Mouse (Mus musculus) thymus, postnatal 25 days (tissue): ENCODE measurements at regions not wholly inside any gene's neighbourhood (a gene's known extent, or its start where the extent isn't known, plus 50 kb on each side); places are given as distances from the start of the nearest gene placed in this dataset.
"Not testable (repeated sequence)": the region's sequence is repeated elsewhere in the genome, so short reads cannot be mapped to it uniquely, and the experiment has no call there.

Experiments
- DNase-seq: peaks from one replicate; pipeline ENCODE4 v3.0.0; 2022

DNA sequence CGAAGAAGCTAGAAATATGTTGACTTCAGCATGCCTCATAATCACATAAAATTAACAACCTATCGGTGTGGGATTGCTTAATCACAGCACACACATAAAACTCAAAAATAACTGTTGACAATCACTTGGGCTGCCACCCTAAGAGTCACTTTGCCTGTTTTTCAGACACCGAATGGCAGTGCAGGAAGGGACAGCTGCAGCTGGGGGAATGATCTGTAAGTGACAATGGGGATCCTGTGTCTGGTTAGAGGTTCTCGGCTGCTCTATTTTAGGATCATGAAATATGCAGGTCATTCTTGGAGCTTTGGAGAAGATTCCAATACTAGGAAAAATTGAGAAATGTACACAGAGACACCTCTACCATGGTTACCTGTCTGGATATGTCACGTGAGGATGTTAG is 54.4 kb upstream of the Tcf12 start:
- DNase-seq = no peak

DNA sequence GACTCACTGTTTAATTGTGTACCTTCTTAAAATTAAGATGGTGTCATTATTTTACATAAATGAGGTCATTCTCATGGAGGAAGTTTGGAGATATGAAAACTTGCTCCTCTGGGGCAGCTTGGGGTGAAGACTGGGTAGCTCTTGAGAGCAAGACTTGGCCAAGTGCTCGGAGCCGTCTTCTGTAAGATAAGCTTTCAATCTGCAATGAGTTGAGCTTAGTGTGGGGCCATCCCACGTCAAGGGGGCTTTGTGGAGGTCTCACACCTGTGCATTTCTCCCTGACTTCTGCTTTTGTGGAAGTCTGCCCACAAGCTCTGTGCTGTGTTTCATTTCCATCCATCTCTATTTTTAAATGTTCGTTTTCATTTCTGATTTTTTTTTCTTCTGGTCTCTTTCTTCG is 54.9 kb upstream of the Tcf12 start:
- DNase-seq = peak; percentile 30

DNA sequence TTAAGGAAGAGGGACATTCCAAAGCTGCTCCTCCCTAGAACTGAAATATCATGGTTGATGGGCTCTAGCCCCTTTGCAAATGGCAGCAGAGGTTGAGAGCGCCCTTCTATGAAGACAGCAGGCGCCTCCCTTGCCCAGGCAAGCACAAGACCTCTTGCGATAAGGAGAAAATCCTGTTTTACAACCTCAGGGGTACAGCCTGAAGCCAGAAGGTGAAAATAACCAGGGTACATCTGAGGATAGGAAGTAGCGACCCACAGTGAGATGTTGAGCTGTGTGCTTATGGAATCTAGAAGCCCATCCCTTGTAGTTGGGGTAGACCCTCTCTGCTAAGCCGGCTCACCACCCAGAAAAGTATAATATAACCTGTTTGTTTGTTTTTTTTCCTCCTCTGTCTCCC is 57.6 kb upstream of the Tcf12 start:
- DNase-seq = no peak

DNA sequence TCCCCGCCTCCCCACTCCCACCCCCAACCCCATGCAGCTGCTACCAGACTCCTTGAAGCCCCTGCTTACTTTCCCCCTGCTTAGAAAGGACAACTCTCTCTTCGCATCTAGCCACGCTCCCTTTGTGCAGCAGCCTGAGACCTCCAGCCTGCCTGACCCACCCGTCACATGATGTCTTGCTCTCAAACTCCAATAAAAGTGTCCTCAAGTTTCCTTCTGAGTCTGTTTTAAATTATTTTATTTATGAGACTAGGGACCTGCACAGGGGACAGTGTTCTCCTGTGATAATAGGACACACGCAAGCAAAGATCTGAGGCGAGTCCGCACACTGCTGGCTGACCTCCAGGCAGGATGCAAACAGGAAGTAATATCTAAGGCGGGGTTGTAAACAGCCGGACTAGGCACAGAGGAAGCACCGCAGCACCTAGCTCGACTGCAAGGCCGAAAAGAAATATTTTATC is 58.1 kb upstream of the Tcf12 start:
- DNase-seq = no peak

DNA sequence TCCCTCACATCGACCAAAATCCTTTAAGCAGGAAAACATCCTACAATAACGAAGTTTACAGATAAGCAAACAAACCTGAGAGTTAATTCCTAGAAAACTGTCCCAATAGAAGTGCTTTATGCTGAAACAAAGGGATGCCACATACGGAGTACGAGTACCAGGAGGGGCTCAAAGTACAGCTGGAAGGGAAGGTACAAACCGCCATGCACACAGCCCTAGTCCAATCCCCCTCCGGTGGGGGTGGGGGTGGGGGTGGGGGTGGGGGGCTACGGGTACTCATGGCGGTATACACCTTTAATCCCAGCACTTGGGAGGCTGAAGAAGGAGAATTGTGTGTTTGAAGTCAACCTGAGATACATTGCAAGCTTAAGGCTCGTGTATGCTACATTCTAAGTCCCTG is 58.6 kb upstream of the Tcf12 start:
- DNase-seq = no peak

DNA sequence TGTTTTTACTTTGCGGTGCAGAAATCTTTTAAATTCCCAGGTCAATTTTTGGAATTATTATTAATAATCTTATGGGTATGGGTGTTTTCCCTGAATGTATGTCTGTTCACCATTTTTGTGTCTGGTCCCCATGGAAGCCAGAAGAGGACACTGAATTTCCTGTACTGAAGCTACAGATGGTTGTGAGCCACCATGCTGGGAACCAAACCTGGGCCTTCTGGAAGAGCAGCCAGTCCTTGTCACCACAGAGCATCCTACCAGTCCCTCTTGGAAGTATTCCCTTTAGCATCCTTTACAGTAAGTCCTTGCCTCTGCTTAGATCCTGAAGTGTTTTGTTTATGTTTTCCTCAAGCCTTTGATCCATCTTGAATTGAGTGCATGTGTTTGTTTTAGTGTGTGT is 60.7 kb upstream of the Tcf12 start:
- DNase-seq = no peak

DNA sequence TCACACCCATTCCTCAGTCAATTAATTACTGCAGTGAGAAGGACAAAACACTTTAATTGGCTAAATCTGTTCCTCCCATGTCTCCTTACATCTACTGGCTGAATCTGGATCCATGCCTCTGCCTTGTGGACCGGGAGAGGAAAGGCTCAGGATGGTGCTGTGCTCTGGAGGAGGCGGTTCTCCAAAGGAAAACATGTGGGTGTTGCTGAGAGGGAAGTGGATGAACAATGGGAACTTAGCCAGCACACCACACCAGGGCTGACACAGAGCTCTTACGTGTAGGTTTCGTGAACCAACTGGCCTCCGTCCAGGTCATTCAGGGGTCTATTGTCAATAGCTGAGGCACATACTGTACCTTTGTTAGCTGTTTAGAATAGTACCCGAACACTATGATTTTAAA is 69.3 kb upstream of the Tcf12 start:
- no peak for DNase-seq

DNA sequence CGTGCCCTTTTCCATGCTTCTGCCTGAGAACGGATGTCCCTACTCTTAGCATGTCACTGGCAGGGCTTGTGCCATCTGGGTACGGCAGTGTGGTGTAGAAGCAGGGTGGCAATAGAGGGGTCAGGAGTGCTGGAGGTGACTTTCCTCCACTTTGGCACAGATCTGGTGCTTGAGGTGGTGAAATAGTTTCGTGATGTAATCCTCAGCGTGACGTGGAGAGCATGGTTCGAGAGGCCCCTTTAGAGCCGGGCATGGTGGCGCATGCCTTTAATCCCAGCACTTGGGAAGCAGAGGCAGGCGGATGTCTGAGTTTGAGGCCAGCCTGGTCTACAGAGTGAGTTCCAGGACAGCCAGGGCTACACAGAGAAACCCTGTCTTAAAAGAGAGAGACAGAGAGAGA is 71.7 kb upstream of the Tcf12 start:
- DNase-seq = no peak

DNA sequence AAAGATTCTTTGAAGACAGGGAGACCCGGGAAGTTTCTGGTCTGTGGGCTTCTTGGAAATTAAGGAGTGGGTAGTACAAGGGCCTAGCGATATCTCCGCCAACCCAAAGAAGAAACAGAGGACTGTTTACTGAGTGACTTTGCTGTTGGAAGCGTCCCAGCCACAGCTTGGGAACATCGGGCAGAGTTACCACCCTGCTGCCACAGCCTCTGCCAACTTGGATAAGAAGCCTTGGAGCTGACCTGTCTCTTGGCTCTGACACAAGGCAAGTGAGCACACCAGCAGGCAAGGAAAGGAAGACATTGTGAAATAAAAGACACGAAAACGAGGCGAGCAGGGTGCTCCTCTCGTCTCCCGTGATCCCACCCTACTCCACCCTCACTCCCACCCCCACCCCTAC is 72.3 kb upstream of the Tcf12 start:
- DNase-seq = no peak

DNA sequence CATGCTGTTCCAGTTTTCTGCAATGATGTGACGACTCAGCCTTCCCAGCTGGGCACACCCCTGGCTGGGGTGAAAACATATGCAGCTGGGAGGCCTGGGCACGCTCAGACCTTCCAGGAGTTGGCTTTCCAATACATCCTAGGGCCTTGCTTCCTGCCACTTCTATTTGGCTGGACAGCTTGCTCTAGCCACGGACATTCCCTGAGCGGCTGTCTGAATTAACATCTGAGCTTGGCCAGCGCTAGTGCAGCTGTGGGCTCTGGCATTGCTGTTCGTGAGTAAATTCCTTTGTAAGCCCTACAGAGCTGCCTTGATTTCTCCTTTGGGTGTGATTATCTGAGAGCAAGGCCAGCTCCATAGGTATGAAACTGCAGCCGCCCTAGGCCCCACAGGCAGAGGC is 78.2 kb upstream of the Tcf12 start:
- no peak for DNase-seq

DNA sequence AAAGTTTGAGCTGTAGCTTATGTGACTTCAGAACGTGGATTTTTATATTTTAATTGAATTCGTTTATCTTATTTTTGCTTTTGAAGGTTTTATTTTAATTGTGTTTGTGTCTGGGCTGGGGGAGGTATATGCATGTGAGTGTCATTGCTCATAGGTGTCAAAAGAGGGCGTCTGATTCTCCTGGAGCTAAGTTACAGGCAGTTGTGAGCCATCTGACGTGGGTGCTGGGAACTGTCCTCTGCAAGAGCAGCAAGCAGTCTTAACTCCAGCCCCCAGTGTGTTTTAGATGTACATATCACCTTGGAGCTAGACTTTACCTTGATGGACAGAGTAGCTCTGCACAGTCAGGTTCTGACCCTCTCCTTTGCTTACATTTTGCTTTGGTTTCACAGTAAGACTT is 79.0 kb upstream of the Tcf12 start:
- DNase-seq = no peak

DNA sequence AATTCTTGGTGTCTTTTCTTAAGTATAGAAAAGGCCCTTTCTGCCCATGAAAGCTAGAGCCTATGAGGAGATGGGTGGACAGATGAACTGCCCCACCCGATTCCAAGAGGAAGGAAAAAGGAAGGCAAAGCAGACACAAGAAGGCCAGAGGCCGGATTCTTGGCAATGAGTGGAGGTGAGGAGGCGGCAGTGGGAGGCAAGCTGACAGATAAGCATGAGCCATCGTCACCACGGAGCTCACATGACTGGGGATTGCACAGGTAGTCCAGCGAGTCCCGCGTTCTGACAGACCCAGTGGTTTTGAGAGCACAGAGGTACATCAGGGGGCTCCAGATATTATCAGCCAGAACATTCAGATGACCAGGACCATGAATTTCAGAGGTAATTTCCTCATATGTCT is 79.4 kb upstream of the Tcf12 start:
- DNase-seq = no peak

DNA sequence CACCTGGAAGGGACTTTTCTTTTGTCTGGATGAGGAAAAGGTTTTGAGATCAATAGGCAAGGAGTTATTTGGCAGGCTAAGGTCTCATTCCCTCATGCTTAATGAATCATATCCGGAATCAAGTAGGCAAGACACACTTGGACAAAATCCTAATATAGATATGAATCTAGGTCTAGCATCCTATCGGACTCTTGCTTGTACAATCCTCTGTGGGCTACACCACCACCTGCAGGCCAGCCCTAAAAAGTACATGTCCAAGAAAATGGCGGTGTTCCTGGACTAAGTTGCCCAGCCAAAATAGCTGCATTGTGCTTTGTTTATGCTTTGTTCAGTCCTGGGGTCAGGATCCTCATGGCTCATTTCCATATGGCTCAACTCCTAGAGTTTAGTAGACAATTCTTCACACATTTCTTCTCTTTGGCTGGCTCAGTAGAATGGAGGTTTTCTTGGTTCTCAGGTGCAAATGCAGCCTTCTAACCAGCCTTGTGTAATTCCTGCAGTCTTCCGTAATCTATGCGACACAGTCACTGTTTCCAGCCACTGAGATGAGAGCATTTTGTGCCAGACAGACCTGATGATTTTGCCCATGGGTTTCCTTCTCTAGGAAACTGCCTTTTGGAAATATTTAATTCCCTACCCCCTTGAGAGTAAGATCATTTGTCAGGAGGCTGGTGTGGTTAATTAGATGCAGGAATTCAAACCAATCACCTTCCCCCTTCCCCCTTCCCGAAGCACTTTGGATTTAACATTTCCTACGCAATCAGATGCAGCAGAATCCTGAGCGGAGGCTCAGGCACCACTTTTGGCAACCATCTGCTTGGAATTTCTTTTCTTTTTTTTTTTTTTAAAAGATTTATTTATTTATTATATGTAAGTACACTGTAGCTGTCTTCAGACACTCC is 80.6 kb upstream of the Tcf12 start:
- DNase-seq = peak; percentile 58

DNA sequence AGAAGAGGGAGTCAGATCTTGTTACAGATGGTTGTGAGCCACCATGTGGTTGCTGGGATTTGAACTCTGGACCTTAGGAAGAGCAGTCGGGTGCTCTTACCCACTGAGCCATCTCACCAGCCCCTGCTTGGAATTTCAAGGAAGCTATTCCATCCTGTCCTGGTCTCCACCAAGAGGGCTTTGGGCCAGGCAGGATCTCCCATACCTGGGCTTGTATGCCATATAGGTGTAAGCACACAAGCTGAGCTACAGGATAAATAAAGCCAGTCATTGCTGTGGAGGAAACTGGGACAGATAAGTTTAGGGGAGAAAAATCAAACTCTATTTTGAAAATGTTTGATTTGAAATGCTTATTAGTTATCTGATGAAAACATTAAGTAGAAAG is 81.3 kb upstream of the Tcf12 start:
- DNase-seq = not testable (repeated sequence)

DNA sequence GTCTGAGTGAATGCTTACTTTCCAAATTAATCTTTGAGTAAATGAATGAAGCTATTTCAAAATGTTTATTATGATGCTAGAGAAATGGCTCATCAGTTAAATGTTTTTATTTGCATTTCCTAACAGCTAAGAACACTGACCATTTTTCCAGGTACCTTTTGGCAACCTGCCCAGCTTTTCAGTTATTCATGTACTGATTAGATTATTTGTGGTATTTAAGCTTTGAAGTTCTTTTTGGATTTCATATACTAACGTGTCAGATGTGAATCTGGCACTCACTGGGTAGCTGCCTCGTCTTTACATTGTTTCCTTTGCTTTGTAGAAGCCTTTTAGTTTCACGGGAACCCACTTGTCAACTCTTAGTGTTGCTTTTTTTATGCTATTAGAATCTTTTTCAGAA is 79.3 kb upstream of the Zfp280d start:
- DNase-seq = no peak

DNA sequence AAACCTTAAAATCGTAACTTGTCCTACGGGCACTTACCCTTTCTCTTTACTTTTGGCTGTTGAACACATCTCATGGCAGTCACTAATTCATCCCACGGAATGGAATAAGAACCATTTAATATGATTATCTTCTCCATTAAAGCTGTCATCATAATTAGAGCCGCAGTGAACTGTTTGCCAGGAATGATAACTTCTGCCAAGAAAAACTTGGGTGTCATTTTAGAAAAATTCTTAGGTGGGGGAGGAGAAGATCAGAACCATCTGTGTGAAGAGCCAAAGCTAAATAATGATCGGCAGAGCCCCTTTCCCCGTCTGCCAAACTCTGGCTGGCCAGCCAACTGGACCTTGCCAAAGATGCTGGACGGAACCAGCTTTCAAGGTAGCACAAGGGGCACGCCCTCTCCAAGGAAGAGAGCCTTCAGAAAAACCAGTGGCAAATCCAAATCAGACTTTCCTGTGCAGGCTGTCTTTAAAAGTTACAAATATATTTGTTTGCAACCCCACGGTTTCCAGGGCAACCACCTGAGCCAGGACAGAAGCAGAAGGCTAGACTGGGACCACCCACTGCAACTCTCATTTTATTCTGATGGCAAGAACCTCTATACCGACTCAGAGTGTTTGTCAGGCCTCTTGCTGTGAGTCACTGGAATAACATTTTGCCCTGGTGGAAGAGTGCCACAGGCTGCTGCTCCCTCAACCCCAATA is 77.9 kb upstream of the Zfp280d start:
- no peak for DNase-seq

DNA sequence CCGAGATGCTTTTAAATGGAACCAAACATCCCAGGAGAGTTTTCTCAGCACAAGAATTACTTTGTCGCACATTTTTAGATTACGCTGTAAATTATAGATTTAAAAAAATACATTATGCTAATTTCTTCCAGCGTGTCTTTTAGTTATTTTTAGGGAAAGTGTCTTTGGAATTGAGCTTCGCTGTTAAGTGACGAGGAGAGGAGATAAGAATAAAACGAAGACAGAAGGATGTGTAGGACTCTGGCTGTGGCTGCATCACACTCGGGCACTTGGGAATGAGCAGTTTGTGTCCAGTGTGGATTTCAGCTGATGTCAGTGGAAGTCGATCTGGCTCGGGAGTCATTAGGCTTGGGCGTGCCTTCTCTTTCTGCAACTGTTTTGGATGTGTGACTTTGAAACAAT is 77.3 kb upstream of the Zfp280d start:
- no peak for DNase-seq

DNA sequence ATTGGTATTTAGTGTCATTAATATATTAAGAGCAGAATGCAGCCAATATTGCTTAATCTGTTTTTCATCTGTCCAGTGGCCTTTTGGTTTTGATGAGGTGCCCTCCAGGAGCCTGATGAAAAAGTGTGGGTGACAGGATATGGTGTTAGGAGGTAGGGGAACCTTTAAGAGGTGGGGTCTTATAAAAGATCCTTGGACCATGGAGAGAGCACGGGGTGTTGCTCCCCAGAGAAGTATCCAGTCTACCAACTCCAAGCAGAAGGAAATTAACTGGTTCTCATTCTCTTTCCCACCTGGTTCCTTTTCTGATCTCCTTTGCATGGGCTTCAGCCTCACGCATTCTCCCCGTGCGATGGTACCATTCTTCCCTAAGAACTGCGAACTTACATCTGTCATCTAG is 75.7 kb upstream of the Zfp280d start:
- DNase-seq = no peak

DNA sequence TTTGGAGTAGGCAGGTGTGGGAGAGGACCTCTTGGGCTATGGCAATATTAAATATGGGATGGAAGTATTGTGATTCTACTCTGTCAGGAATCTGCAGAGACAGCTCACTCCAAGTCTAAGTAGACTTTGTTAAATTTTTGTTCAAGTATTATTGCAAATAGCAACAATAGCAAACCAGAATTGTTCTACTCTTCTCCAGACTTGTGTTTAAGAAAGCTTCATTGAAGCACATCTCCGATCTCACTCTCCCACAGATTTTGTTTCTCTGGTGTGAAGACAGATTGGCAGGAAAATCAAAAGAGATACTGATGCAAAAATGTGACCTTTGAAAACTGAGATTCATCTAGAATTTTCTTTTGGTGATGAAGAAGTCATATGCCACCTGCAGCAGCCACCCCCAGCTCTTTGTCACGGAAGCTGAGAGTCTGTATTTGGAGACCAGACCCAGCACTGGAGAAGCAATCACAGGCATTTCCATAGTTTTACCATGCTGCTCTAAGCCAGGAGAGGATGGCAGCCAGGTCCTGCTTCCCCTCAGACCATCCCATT is 70.2 kb upstream of the Zfp280d start:
- no peak for DNase-seq

DNA sequence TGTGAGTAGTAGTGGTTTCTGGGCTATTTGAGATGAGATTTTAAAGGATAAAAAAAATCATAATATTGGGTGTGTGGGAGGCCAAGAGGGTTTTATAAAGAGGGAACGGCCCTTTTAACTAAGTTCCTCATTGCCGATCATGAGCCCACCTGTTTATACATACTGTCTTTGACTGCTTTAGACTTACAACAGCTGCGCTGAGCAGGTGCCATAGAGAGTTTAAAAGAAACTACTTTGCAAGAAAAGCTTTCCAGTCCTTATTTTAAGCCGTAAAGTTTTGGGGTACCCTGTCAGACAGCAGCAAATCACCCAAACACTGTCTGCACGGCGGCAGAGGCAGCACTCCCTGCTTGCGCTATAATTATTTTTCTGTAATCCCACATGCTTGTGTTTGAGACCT is 68.8 kb upstream of the Zfp280d start:
- peak; percentile 45 for DNase-seq

DNA sequence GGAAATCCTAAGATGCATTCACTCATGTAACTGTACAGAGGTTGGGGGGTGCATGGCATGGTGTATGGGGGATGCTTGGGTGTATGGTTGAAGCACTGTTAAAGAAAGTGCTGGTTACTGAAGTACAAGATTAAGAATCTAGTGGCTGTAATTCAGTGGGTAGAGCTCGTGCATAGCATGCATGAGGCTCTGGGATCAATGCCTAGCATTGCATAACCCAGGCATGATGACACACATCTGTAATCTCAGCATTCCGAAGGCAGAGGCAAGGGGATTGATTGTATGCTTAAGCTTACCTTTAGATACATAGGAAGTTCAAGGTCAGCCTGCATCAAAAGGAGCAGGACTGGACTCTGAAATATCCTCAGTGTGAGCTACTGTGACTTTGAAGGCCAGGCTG is 67.7 kb upstream of the Zfp280d start:
- no peak for DNase-seq

DNA sequence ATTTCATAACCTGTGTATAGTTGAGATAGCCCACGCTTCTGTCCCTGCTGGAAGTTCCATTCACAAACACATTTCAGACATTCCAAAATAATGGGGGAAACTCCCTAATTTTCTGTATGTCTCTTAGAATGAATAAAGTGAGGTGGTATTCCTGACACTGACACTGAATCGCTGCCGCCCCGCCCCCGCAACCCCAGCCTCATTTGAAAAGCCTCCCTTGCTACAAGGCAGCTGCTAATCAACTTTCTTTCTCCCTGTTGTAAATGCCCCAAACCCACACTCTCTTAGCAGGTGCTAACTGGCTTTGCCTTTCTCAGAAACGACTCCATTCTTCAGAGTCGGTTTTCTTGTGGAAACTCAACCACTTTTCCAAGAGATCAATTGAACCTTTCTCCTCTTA is 66.4 kb upstream of the Zfp280d start:
- DNase-seq = peak; percentile 42

DNA sequence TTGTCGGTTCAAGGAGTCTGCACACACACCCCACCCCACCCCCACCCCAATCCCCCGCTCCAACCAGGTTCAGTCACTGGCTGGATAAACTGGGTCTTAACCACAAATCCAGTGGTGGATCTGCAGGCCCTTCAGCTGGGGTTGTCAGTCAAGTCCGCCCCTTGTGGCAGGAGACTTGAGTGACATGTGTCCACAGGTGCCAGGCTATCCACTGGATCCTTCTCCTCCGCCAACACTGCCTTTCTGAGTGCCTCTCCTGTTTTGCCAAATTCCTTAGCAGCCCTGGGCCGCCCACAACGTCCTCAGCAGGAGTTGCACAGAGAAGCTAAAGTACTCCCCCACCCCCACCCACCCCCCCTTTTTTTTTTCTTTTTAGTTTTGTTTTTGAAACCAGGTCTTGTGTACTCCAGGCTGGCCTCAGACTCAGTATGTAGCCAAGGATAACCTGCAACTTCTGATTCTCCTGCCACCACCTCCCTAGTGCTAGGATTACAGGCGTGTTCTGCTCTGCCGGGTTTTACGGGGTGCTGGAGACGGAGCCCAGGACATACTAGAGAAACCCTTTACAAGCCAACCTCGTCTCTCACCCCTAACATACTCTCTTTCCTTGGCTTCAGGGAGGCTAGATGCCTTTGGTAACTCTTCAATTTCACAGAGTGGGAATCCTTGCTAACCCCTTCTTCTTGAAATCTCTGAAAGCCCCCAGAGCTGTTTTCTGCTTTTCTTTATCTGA is 57.2 kb upstream of the Zfp280d start:
- no peak for DNase-seq

DNA sequence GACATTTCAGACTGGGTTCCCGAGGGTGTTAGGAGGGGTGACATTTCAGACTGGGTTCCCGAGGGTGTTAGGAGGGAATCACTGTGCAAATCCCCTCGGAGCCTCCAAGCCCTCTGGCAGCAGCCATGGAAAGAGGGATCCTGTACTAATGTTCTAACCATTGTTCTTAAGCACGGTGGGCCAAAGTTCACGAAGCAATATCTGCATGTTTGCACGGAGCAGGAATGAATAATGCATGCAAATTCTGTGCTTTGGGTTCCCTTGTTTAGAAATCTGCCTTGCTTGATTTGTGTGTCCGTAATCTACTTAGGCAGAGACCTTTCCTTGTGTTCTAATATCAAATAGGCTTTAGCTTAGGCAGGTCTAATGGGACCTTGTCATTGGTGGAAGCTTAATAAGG is 55.9 kb upstream of the Zfp280d start:
- DNase-seq = no peak
